Mouse (Mus musculus) neural tube, embryonic 12.5 days (tissue): ENCODE results near the gene Frem2. TPM values are rescaled to one million over a fixed set of nuclear protein-coding genes. Genes with fewer than 3 reads are reported as not detected.

Experiments
- ATAC-seq: fragments of 200-750 bp; cut with Nextera tagmentation; 2 replicates; pipeline ENCODE4 v1.8.0; 2017; ENCODE audit warnings: low read depth, mild to moderate bottlenecking, moderate TSS enrichment, moderate library complexity; ENCODE audit not compliant: low FRiP score
- H3K27ac ChIP-seq: fragments of 300-500 bp; sonication (generic); 2 replicates; pipeline ENCODE4 v1.5.1; 2016
- H3K27me3 ChIP-seq: fragments of 300-500 bp; sonication (generic); replicated peaks from 2 replicates; pipeline ENCODE4 v1.6.1; 2016; ENCODE audit warnings: mild to moderate bottlenecking
- H3K36me3 ChIP-seq: fragments of 300-500 bp; sonication (generic); 2 replicates; pipeline ENCODE4 v1.6.1; 2016; ENCODE audit warnings: mild to moderate bottlenecking
- H3K4me1 ChIP-seq: fragments of 300-500 bp; sonication (generic); 2 replicates; pipeline ENCODE4 v1.6.1; 2016
- H3K4me2 ChIP-seq: fragments of 300-500 bp; sonication (generic); replicated peaks from 2 replicates; pipeline ENCODE4 v1.6.1; 2016; ENCODE audit warnings: mild to moderate bottlenecking
- H3K4me3 ChIP-seq: fragments of 300-500 bp; sonication (generic); 2 replicates; pipeline ENCODE4 v1.5.1; 2016
- H3K9ac ChIP-seq: fragments of 300-500 bp; sonication (generic); 2 replicates; pipeline ENCODE4 v1.6.1; 2016; ENCODE audit warnings: mild to moderate bottlenecking
- H3K9me3 ChIP-seq: fragments of 300-500 bp; sonication (generic); 2 replicates; pipeline ENCODE4 v1.6.1; 2016; ENCODE audit warnings: mild to moderate bottlenecking
- WGBS: fragments of 180-500 bp; shearing (Covaris S2); methylation state at CpG from one replicate; pipeline ENCODE4 v1.1.7; 2016; 5-methylcytosine and 5-hydroxymethylcytosine counted together
- polyA plus RNA-seq: library from polyadenylated mRNA; unstranded; fragments of >200 nt; fragmentation: Nextera tagmentation; extraction: Ambion mirVana; gene quantifications from 2 replicates; pipeline ENCODE4 v1.2.1, GENCODE M21; 2016

The Frem2 gene
- polyA plus RNA-seq, 1 experiment from 2014 or later = 2.1 TPM

DNA sequence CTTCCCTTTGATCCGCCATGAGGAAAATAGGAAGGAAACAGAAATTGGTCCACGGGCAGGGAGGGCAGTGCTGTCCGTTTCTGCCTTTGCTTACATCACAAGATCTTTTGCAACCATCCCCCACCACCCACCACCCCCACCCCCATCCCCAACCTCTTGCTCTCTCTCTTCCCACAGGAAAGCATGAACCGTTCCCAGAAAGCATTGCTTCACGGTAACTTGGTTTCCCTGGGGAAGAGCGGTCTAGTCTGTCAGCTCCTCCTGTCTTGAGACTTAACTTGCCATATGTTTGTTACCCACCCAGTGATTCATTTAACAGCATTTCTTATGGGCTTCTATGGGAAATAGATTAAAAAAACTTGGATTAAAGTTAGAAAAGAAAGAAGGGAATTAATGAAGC is 85.5 kb downstream of the Frem2 start:
- ATAC-seq = no peak
- H3K4me3 ChIP-seq = no peak overlapping the region
- 0 out of 2 replicates have a peak, but pooled peaks cover 4% of the 10 kb centered on the region for H3K4me1 ChIP-seq
- H3K4me2 ChIP-seq = no peak overlapping the region
- WGBS = 80% methylated on average over 6 of the region's 6 CpGs
- H3K9me3 ChIP-seq = no peaks in the 10 kb centered on the region
- no peak overlapping the region for H3K27ac ChIP-seq
- H3K27me3 ChIP-seq = no peaks in the 10 kb centered on the region
- no peaks in the 10 kb centered on the region for H3K36me3 ChIP-seq
- no peak overlapping the region for H3K9ac ChIP-seq

DNA sequence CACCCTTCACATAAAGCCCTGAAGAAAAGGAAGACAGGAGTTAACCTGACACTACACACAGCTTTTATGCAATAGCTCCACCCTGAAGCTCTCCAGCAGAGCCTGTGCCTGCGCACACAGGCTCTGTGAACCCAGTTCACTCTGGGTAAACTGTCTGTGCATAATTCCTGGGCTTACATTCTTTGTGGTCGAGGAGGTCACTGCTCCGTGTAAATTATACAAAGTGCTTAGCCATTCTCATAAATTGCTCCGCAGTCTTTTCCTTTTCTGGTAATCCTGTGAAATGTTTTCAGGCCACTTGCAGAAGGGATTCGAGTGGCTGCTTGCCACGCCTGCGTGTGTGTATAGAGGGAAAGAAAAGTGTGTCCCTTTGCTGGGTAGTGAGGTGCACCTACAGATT is 92.6 kb downstream of the Frem2 start:
- Histone ChIP-seq H3K4me2 (no peak overlapping the region), H3K9ac (no peak overlapping the region), H3K27me3 (no peaks in the 10 kb centered on the region), H3K27ac (no peak overlapping the region), H3K9me3 (no peaks in the 10 kb centered on the region), H3K4me3 (no peak overlapping the region), H3K4me1 (peaks cover 17% of the 10 kb centered on the region; the same call in 1 of the 2 replicates), H3K36me3 (no peaks in the 10 kb centered on the region)
- WGBS = 30% methylated on average over 7 of the region's 7 CpGs
- no peak for ATAC-seq

DNA sequence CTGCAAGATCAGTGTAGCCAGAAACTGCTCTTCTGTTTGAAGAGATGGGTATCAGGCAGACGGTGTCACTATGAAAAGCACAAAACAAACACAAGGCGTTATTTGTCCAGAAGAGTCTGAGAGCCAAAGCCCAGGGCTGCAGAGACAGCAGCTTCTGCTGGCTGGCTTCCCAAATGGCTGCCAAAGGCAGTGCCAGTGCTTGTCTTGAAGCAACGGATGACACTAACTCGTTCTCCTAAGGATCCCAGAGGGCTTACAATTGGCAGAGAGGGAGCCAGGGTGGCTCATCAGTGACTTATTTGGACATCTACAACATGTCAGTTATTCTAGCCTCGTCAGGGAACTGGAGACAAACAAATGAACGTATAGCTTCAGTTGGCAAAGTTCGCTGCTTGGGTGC is 93.4 kb downstream of the Frem2 start:
- Histone ChIP-seq H3K4me3 (no peak overlapping the region), H3K4me1 (peaks cover 22% of the 10 kb centered on the region), H3K9ac (no peak overlapping the region), H3K36me3 (no peaks in the 10 kb centered on the region), H3K27me3 (no peaks in the 10 kb centered on the region), H3K4me2 (no peak overlapping the region), H3K27ac (no peak overlapping the region), H3K9me3 (no peaks in the 10 kb centered on the region)
- no peak for ATAC-seq
- WGBS = 57% methylated on average over 7 of the region's 7 CpGs

DNA sequence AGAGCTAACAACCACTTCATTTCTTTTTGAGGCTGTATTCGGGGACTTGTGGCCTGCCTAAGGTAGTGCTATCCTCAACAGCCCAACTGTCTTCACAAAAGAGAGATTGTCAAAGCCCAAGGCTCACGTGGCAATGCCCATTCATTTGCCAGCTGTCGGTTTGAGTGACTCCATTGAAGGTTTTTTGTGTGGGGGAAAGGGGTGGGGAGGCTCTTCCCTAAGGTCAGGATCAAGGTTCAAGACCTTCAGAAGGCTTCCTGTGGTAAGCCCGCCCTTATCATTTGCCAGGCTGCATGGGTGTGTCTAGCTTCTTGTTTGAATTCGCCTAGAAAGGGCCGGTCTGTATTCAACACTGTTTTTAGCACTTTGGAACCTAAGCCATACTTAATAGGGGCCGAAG is 95.3 kb downstream of the Frem2 start:
- Histone ChIP-seq H3K9ac (no peak overlapping the region), H3K4me2 (no peak overlapping the region), H3K27ac (no peak overlapping the region), H3K4me1 (peaks cover 22% of the 10 kb centered on the region), H3K9me3 (no peaks in the 10 kb centered on the region), H3K27me3 (no peaks in the 10 kb centered on the region), H3K36me3 (no peaks in the 10 kb centered on the region), H3K4me3 (no peak overlapping the region)
- ATAC-seq = 0 out of 2 replicates have a peak, but pooled peaks have one; percentile 14
- WGBS = 43% methylated on average over 7 of the region's 7 CpGs

DNA sequence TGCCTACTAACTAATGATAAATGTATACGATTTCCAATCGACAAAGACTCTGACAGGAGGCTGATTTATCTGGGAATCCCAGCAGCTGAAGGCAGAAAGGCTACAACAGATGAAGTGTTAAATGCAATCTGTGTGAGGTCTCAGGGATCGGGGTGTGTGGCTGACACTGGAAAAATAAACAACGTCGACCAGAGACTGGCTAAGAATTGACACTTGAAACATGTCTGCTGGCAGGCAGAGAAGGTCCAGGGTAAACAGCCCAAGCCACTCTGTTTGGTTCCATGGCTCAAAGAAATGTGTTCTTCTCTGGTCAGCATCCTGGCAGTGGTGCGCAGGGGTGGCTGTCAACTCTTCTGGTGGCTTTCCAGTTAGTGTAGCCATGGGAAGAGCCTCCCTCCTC is 98.1 kb downstream of the Frem2 start:
- no peak for ATAC-seq
- H3K4me3 ChIP-seq = no peak overlapping the region
- no peak overlapping the region for H3K27ac ChIP-seq
- H3K4me2 ChIP-seq = no peak overlapping the region
- peaks cover 14% of the 10 kb centered on the region for H3K4me1 ChIP-seq
- WGBS = 36% methylated on average over 6 of the region's 6 CpGs
- no peaks in the 10 kb centered on the region for H3K36me3 ChIP-seq
- H3K9me3 ChIP-seq = no peaks in the 10 kb centered on the region
- H3K27me3 ChIP-seq = no peaks in the 10 kb centered on the region
- no peak overlapping the region for H3K9ac ChIP-seq

DNA sequence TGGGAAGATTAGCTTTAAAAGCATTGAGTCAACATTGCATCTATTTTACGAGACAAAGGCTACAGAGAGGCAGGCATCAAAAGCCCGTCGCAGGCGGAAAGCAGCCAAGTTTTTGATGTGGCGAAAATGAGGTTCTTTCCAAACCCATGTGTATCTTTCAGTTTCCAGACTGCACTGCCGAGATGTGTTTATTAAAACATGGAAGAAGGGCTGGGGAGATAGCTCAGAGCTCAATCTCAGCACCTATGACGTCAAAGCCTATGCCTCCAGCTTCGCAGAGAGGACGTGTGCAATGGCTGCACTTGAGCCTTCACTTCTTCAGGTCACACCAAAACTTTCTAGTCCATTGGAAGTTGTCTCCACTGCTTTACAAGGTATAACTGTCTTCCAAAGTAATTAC is 98.9 kb downstream of the Frem2 start:
- 89% methylated on average over 9 of the region's 9 CpGs for WGBS
- no peak overlapping the region for H3K9ac ChIP-seq

DNA sequence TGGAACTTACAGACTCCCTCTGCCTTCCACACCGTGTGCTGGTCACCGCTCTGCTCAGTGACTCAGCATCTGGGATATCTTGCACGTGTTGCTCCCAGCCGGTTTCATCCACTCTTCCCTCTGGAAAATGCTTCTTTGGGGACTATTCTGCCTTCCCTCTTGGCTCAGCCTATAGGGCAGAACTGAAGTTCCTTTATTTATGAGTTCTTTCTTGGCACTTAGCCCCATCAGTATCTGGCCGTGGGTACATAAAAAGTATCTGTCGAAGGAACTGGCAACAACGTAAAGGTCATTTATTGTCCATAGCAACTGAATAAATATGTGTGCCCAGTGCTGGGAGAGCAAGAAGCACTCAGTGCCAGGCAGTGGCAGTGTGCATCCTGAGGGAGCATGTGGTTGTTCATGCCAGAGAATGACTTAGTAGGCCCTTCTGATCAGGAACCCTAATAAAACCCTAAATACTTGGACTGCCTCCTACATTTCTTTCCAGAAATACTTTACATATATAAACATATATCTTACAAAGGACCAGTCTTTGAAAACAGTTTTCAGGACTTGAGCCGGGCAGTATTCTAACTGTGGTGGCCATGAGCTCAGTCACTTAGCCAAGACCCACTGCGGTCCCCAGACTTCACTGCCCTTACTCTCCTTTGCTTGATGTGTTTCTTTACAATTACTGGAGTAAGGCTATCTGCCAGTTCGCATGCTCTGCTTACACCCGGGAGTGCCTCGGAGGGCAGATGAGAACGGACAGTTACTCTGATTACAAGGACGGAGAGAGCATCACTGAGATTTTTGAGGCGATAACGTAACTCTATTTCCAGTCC is 99.6 kb downstream of the Frem2 start:
- Histone ChIP-seq H3K4me1 (peaks cover 8% of the 10 kb centered on the region), H3K4me2 (no peak overlapping the region), H3K9ac (no peak overlapping the region), H3K4me3 (no peak overlapping the region), H3K27ac (no peak overlapping the region), H3K27me3 (no peaks in the 10 kb centered on the region), H3K36me3 (no peaks in the 10 kb centered on the region), H3K9me3 (no peaks in the 10 kb centered on the region)
- WGBS = 83% methylated on average over 16 of the region's 16 CpGs
- ATAC-seq = no peak

More for the DNA sequence above, 98.9 kb downstream of the Frem2 start:
- H3K27me3 ChIP-seq = no peaks in the 10 kb centered on the region
- no peaks in the 10 kb centered on the region for H3K9me3 ChIP-seq
- H3K36me3 ChIP-seq = no peaks in the 10 kb centered on the region
- no peak overlapping the region for H3K4me3 ChIP-seq
- no peak overlapping the region for H3K27ac ChIP-seq
- H3K4me1 ChIP-seq = peaks cover 8% of the 10 kb centered on the region
- H3K4me2 ChIP-seq = no peak overlapping the region
- ATAC-seq = no peak

DNA sequence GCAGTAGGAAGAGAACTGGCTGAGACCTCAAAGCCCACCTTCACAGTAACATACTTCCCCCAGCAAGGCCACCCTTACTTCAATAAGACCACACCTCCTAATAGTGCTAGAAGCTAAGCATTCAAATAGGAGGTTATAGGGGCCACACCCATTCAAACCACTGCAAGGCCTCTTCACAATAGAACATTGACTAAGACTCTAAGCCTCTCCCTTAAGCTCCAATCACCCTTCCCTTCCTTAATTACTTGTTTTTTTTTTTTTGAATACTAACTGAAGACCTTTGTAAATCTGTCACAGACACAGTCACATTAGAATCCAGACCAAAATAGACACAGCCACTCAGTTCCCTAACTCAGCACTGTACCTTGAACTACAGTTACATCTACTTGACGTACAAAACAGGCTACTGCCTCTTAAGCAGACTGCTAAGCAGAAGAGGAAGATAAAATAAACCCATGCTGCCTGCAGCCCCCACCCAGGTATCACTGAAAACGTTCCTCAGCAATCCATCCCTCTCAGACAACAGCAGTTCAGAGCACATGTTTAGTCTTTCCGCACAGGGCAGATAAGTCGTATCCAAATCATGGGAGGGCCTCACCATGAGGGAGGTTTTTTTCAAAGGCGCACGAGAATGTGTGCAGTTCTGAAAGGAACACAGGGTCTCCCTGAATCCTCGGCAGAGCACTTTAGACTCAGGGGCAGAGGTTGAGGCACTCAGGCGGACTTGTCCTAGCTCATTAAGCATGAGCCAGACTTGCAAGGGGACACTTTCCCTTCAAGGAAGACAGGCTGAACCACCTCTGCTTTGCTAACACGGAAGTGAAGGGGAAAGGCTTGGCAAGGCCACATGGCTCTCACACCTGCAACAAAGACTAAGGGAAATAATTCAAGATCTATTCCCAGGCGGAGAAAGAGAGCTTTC is 101.9 kb downstream of the Frem2 start:
- 71% methylated on average over 10 of the region's 10 CpGs for WGBS
- Histone ChIP-seq H3K4me2 (no peak overlapping the region), H3K36me3 (no peaks in the 10 kb centered on the region), H3K27ac (no peak overlapping the region), H3K4me3 (no peak overlapping the region), H3K4me1 (peaks cover 5% of the 10 kb centered on the region; the same call in 1 of the 2 replicates), H3K9me3 (no peaks in the 10 kb centered on the region), H3K27me3 (no peaks in the 10 kb centered on the region), H3K9ac (no peak overlapping the region)
- no peak for ATAC-seq

DNA sequence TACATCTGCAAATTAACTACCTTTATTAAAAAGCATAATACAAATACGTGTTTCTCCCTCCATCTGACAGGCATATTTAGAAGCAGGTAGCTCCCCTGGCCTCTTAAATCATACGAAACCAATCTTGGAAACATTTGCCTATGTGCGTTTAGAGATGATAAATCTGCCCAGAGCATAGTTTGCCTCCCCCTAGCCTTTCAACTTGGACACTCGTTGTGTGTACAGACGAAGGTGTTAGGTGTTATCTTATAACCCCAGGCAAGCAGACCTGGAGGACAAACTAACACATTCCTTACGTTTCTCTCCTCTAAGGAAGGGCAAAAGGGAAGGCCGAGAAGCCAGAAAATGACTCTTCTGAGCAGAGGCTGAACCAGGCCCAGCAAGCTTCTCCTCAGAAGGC is 104.5 kb downstream of the Frem2 start:
- Histone ChIP-seq H3K27me3 (no peaks in the 10 kb centered on the region), H3K4me2 (no peak overlapping the region), H3K4me3 (no peak overlapping the region), H3K36me3 (no peaks in the 10 kb centered on the region), H3K4me1 (no peaks in the 10 kb centered on the region), H3K9ac (no peak overlapping the region), H3K9me3 (no peaks in the 10 kb centered on the region), H3K27ac (no peak overlapping the region)
- ATAC-seq = no peak
- 80% methylated on average over 7 of the region's 7 CpGs for WGBS

DNA sequence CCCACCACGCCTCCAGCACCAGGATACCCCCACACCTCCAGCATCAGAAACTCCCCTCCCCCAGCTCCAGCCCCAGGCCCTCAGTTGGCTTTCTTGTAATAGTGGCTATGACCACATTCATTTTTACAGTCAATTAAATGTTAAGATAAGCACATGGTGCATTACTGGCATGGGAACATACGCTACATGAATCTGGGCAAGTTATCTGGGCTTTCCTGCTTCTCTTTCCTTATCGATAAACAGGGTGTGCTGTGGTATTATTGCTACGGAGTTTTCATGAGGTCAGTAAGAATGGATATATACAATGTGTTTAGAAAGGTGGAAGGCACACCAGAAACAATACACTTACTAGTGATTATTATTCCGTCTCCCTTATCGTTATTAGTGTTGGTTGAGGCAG is 125.1 kb downstream of the Frem2 start:
- Histone ChIP-seq H3K27me3 (no peaks in the 10 kb centered on the region), H3K9me3 (no peaks in the 10 kb centered on the region), H3K36me3 (no peaks in the 10 kb centered on the region), H3K4me2 (no peak overlapping the region), H3K4me3 (no peak overlapping the region), H3K27ac (no peak overlapping the region), H3K9ac (no peak overlapping the region), H3K4me1 (no peaks in the 10 kb centered on the region)
- no peak for ATAC-seq
- WGBS = 91% methylated on average over 6 of the region's 6 CpGs

DNA sequence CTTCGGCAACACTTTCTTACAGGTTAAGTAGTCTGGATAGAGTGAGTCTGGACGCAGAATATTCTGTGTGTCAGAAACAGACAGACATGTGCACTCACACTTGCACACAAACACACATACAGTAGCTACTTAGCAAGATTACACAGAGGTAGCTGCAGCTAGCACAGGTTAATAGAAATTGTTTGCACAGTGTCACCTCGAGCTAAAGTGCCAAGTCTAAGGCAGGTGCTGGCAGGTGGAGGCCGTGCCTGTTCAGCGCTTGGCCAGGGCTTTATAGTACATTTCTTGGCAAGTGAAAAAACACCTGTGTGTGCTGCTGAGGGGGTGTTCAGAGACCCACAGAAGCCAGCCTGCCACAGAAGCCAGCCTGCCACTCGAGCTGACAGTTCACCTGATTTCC is 126.8 kb downstream of the Frem2 start:
- no peak overlapping the region for H3K4me3 ChIP-seq
- no peaks in the 10 kb centered on the region for H3K27me3 ChIP-seq
- ATAC-seq = no peak
- H3K9me3 ChIP-seq = no peaks in the 10 kb centered on the region
- no peak overlapping the region for H3K4me2 ChIP-seq
- WGBS = 83% methylated on average over 6 of the region's 6 CpGs
- no peak overlapping the region for H3K9ac ChIP-seq
- H3K36me3 ChIP-seq = no peaks in the 10 kb centered on the region
- H3K4me1 ChIP-seq = no peaks in the 10 kb centered on the region
- H3K27ac ChIP-seq = no peak overlapping the region

DNA sequence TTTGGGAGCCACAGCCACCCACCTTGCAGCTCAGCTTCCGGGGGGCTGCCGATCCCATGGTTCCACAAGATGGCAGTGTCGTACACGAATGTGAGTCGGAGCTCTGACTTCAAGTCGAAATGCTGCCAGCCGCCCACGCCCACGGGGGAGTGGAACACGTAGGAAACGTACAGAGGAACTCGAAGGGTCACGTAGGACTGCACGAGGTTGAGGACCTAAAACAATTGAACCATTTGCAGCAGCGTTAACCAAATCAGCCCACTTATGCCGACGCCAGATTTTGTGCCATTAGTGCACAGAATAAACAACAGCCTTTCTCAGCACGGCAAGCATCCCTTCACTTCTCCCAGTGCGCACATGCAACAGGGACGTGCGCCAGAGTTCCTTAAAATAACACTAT is 131.4 kb downstream of the Frem2 start:
- Histone ChIP-seq H3K9me3 (no peaks in the 10 kb centered on the region), H3K4me3 (peak overlapping the region; percentile 23), H3K4me1 (no peaks in the 10 kb centered on the region), H3K27me3 (no peaks in the 10 kb centered on the region), H3K36me3 (no peaks in the 10 kb centered on the region), H3K9ac (no peak overlapping the region), H3K27ac (no peak overlapping the region), H3K4me2 (peak overlapping the region; percentile 57)
- ATAC-seq = 0 out of 2 replicates have a peak, but pooled peaks have one; percentile 33
- WGBS = 28% methylated on average over 21 of the region's 21 CpGs
